Mouse (Mus musculus) CD8-positive naive resting alpha-beta T cell, adult 2 months (primary cell): ENCODE data around the gene Abcc1.

Experiments
- DNase-seq, 2 experiments: peaks; one replicate each; pipeline ENCODE4 v3.0.0; 2022; ENCODE audit warnings: low read depth in 2 of 2, low spot score in 2 of 2

Abcc1 gene

DNA sequence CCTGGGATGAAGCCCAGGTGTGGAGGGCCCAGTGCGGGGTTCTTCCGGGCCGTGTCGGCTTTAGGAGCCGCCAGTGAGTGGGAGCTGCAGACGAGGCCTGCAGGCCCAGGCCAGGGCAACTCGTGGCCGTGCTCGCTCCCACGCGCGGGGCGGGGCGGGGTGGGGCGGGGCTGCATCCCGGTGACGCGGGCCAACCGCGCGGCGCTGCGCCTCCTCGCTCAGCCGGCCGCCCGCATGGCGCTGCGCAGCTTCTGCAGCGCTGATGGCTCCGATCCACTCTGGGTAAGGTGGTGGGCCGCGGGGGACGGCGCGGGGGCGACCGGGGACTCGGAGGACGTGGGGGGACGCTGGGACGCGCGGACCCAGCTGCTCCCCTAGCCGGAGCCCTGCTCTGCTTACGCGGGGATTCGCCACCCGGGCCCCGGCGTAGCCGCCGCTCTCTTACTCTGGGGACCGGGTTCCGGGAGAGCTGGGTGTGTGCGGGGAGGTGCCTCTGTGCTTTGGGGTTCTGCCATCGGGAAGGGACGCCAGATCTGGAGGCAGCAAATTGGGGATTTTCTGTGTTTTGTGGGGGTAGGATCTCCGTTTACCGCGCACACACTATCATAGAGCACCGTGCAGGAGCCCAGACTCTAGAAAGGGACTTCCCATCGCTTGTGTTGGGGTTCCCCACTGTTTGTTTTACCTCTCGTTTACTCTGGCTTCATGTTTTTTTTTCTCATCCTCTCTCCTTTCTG, at the start of gene Abcc1:
TSS of gene Abcc1 (plus strand) at position 197 of the 737 bp plus-strand sequence.
- peak; percentile 37 to 47 for DNase-seq

DNA sequence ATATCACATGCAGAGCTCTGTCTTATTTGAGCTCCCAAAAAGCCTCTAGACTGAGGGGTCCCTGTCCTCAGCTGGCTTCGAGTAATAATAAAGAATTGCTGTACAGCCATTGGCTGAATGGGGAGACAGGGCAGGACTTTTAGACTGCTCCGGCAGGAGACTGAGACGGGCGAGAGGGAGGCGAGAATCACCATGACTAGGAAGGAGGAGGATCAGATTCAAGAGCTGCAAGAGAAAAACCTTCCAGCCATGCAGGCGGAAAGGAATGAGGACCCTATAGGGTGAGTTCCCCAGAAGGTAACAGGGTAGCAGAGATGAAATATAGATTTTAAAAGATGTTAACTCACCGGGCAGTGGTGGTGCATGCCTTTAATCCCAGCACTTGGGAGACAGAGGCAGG, 48.4 kb upstream of the Abcc1 start:
- no peak for DNase-seq

- DNase-seq: peak; percentile 91 to 93
These were observed 44.2 kb upstream of the Abcc1 start, which contains the start of gene Fopnl for GRCm38 (mm10) chr16:14316884-14317876. Gene Fopnl, minus strand, starts transcription at chr16:14317405.

DNA sequence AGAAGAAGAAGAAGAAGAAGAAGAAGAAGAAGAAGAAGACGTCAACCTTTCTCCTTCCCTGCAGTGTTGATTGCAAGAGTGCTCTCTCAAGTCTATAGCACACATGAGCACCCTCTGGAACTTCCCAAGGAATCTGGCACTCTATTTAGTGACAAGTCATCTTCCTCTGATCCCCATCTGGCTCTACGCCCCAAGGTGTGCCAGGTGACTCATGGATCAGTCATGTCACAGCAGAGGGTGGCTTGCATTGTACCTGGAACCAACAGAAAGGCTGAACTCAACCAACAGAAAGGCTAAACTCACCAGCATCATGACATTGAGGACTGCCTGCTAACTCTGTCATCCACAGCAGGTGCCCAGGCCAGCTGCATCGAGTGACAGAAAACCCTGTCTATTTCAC, 41.7 kb upstream of the Abcc1 start:
- DNase-seq: no peak

- no peak for DNase-seq
These were observed 40.9 kb upstream of the Abcc1 start for GRCm38 (mm10) chr16:14320494-14320893.

GRCm38 (mm10) chr16:14328156-14328555, 33.2 kb upstream of the Abcc1 start:
- no peak for DNase-seq

GRCm38 (mm10) chr16:14344967-14345366, 16.4 kb upstream of the Abcc1 start:
- no peak for DNase-seq

DNA sequence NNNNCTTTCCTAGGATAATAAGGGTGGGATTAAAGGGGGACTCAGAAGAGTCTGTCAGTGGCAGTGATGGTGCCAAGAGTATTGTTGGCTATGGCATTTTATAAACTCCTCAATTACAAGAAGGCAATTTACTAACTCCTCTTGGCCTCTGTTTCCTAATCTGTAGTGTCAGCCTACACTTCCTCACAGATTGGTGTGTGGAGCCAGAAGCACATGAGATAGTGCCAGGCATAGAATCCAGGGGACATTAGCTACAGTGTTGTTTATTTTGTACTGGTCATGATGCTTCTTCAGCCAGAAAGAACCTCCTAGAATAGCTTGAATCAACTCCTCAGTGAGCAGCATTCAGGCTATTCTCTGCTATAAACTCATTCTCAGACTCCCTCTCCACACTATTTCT, 9.8 kb upstream of the Abcc1 start:
- no peak for DNase-seq

DNA sequence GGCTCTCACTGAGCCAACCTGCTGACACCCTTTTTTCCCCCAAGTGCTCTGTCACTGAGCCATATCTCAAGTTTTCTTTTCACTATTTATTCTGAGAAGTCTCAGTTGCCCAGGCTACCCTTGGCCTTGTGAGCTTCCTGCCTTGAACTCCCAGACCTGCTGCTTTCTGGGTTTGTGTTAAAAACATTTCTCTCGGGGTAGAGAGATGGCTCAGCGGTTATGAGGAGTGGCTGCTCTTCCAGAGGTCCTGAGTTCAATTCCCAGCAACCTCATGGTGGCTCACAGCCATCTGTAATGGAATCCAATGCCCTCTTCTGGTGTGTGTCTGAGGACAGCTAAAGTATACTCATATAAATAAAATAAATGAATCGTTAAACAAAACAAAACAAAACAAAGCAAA, 9.1 kb upstream of the Abcc1 start:
- DNase-seq: no peak

DNA sequence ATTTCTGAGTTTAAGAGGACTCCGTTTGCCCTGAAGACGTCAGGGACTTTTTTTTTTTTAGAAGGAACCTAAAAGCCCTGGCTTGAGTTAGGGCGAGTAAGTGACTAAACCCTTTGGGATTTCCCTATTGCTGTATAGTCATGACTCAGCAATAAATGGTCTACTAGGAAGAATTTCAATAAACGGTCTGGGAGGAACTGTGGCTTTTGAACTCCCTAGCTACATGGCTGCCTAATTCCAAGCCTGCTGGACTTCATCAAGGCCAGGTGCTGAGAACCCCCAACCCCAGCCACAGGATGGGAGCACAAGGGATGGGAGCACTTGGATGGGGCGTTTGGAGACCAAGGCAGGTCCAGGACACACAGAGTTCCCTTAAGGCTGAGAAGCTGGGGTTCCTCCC, 8.7 kb upstream of the Abcc1 start:
- DNase-seq: no peak

DNA sequence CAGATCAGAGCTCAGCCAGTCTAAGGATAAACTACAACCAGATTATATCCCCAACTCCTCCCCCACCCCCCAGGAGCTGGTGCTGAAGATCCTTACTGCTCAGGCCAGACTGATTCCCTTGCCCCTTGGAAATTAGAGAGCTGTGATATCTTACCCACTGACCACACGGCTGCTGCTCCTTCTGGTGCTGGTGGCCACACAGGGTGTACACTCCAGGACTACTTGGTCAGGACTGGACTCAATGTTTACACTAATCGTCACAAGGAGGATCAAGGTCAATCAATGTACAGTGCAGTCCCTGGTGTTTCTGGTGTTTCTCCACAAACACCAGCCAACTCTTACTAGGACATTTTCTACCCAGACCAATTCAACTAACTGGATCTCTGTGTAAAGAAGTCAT, 3.5 kb upstream of the Abcc1 start:
- DNase-seq: no peak

GRCm38 (mm10) chr16:14358531-14358930, 2.8 kb upstream of the Abcc1 start:
- no peak for DNase-seq

GRCm38 (mm10) chr16:14360931-14361330, 427 bp upstream of the Abcc1 start:
- DNase-seq: no peak

DNA sequence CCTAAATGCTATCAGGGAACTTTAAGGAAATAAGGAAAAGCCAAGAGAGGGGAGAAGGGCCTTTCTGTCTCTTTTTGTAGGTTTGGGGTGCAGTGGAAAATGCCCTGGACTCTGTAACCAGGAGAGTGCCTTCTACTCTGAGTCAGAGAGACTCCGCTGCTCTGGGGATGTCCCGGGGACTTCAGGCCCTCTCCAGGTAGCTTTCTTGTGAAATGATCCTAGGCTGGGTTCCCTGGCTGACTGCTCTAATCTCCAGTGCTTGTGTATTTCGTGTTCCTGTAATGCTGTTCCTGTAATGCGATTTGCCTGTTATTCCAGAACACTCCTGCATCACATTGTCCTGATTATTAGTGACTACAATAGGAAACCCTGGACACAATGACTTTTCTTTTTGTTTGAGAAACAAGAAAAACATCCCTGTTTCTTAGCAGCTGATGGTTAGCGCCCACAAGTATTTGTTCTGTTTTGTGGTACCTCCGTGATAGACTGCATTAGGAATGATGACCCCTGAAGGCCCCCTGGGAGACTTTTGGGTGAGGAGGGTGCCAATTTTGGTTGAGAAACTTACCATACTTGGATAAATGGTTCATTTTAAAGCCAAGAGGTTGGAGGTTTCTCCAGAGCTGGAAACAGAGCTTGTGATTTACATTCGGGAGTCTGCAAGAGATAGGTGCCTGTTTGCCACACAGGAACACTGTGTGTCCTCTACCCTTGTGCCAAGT, 902 bp downstream of the Abcc1 start:
- peak in 1 of 2 experiments; percentile 11 for DNase-seq

DNA sequence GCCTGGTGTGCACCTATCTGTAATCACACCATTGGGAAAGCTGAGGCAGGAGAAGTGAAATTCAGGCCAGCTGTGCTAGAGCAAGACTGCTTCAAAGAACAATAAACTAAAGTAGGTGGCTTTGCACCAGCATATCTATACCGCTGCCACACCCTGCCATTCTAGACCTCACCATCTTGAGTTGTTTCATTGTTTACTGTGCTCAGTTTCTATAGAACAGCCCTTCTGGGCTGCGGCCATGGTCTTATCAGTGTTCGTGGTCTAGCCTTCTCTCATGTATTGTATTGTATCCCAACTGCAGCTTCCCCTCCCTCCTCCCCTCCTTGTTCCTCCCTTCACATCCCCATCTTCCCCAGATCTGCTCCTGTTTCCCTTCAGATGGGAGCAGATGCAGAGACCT, 2.1 kb downstream of the Abcc1 start:
- no peak for DNase-seq

DNA sequence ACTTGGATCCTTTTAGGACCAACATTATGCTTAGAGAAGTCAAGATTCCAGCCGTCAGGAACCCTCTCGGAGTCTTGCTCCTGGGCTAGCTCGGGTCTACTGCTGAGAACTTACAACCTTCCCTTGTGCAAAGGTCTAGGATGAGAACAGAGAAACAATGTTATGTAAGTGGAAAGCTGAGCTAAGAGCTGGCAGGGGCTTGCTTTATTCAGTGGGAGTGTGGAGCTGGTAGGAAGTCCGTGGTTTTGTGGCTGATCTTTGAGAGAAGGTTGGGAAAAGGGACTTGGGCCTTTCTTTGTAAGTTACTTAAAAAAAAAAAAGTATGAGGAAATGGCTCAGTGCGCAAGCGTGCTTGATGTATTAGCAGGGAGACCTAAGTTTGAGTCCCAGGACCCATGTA, 2.7 kb downstream of the Abcc1 start:
- no peak for DNase-seq

DNA sequence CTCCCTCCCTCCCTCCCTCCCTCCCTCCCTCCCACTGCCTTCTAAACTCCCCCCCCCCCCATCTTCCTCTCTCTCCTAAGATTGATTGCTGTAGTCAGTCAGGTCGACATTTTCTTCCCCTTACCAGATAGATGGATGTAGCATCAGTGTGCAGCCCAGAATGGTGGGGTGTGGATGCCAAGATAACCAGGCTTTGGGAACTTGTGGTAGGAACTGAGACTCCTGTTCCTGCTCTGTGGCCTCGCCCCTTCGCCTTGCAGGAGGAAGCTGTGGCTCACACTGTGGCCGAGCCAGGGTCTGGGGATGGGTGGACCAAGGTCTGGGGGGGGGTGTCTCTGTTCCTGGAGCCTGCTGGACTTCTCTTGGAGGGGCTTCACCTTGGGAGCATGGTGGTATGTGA, 4.1 kb downstream of the Abcc1 start:
- no peak for DNase-seq

- DNase-seq: no peak
These were observed 4.7 kb downstream of the Abcc1 start for GRCm38 (mm10) chr16:14366017-14366416.

DNA sequence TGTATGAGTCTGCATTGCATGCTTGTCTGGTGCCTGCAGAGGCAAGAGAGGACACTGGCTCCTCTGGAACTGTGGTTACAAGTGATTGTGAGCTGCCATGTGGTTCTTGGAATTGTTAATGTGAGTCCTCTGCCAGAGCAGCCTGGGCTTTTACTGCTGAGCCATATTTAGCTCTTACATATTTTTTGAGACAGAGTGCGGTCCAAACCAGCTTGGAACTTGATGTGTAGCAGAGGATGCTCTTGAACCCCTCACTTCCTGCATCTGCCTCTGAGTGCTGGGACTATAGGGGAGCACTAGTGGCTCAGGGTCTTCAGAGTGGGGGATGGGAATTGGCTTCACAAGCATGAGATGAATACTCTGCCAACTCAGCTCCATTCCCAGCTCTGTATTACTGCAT, 10.0 kb downstream of the Abcc1 start:
- no peak for DNase-seq

- DNase-seq: no peak
These were observed 11.0 kb downstream of the Abcc1 start for GRCm38 (mm10) chr16:14372382-14372781.

DNA sequence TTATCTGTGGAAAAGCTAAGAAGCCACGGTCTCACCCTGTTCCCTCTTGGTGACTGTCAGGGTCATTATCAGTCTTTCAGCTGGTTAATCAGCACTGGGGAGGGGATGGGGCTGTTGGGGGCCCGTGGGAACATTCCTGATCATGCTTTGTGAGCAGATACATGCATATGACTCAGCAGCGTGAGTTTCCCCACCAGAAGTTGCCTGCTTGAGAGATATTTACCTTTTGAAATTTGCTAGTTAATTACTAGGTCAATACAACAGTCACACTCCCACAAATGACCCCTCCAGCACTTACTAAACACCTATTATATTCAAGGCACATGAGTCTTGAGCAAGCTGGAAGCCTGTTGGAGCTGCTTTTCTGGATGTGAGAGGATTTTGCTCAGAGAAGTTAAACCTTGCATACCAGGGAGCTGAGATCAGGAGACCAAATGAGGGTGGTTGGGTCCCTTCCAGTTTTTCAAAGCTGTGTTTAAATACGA, 11.5 kb downstream of the Abcc1 start:
- no peak for DNase-seq
